In genomic region chr5:113041567-113042071, GRCm38 (mm10) we compare ENCODE assay signal across 8 mouse cellular contexts. TPM values are rescaled to one million over a fixed set of nuclear protein-coding genes. Genes with fewer than 3 reads are reported as not detected.
DNase-seq lines count a peak whose midpoint lies in the region; ATAC-seq and TF ChIP-seq lines count a peak whose summit lies in the region.
"Had no signal": no experiment of that assay in that cellular context is flagged by ENCODE, and none has a peak within 500 bp of the region (broad histone marks: within the 10 kb centered on the region; RNA-seq: fewer than 3 reads in every experiment).

No protein-coding gene starts in this region.

- peak; percentile 98 for DNase-seq in cerebellum, adult 9-10 months
- peak; percentile 18 for DNase-seq in forebrain, embryonic 10.5 days (ENCODE audit: extremely low spot score, low spot score)
- peak; percentile 73 to 80 for DNase-seq in layer of hippocampus, adult 2 months (ENCODE audit: low spot score in 2 of 2)
- peak; percentile 52 for DNase-seq in lung, postnatal 14 days
- peak; percentile 54 to 74 for DNase-seq in right cerebral cortex, adult 2 months (ENCODE audit: low spot score in 2 of 2)
- no peak for DNase-seq in spleen, postnatal 14 days (ENCODE audit: low spot score in 2 of 2)
- DNase-seq: liver, embryonic 13.5 days had no signal

- H3K27me3 ChIP-seq in forebrain, embryonic 10.5 days (ENCODE audit: poor library complexity, severe bottlenecking): no peaks in the 10 kb centered on the region
- H3K27me3 ChIP-seq in heart, embryonic 16.5 days (ENCODE audit: control insufficient read depth, insufficient read depth, low read length): no peaks in the 10 kb centered on the region
- H3K27me3 ChIP-seq: liver, embryonic 13.5 days had no signal

- 22% methylated on average over 5 of the region's 5 CpGs for WGBS in forebrain, embryonic 10.5 days
- 13% methylated on average over 5 of the region's 5 CpGs for WGBS in heart, embryonic 16.5 days

- H3K4me1 ChIP-seq in forebrain, embryonic 10.5 days: peaks cover 15% of the 10 kb centered on the region
- H3K4me1 ChIP-seq in heart, embryonic 16.5 days (ENCODE audit: control insufficient read depth, insufficient read depth, low read length): peaks cover 21% of the 10 kb centered on the region
- H3K4me1 ChIP-seq: liver, embryonic 13.5 days had no signal

- H3K9ac ChIP-seq in heart, embryonic 16.5 days (ENCODE audit: low read length): no peak overlapping the region
- H3K9ac ChIP-seq: liver, embryonic 13.5 days had no signal

- H3K36me3 ChIP-seq in forebrain, embryonic 10.5 days (replicated peaks): no peaks in the 10 kb centered on the region
- H3K36me3 ChIP-seq in heart, embryonic 16.5 days (ENCODE audit: control insufficient read depth, insufficient read depth): no peaks in the 10 kb centered on the region
- H3K36me3 ChIP-seq: liver, embryonic 13.5 days had no signal

- H3K27ac ChIP-seq in forebrain, embryonic 10.5 days: peak overlapping the region; percentile 13
- H3K27ac ChIP-seq in heart, embryonic 16.5 days (ENCODE audit: low read length): no peak overlapping the region
- peak overlapping the region; percentile 84 for H3K27ac ChIP-seq in layer of hippocampus, adult 2 months
- H3K27ac ChIP-seq: liver, embryonic 13.5 days had no signal

- no peak overlapping the region for H3K4me3 ChIP-seq in forebrain, embryonic 10.5 days
- H3K4me3 ChIP-seq in heart, embryonic 16.5 days (ENCODE audit: low read length): no peak overlapping the region
- H3K4me3 ChIP-seq in layer of hippocampus, adult 2 months: no peak overlapping the region
- H3K4me3 ChIP-seq: liver, embryonic 13.5 days had no signal

- no peak for TF ChIP-seq CTCF in layer of hippocampus, adult 2 months (conservative IDR thresholded peaks at IDR 0.05)

- no peaks in the 10 kb centered on the region for H3K9me3 ChIP-seq in forebrain, embryonic 10.5 days
- H3K9me3 ChIP-seq in heart, embryonic 16.5 days (replicated peaks; ENCODE audit: control insufficient read depth, low read length): 0 out of 2 replicates have a peak, but pooled peaks cover 2% of the 10 kb centered on the region
- H3K9me3 ChIP-seq: liver, embryonic 13.5 days had no signal

- no peak overlapping the region for H3K4me2 ChIP-seq in heart, embryonic 16.5 days (ENCODE audit: low read depth, low read length)
- H3K4me2 ChIP-seq: liver, embryonic 13.5 days had no signal

- ATAC-seq in heart, embryonic 16.5 days (replicated peaks; ENCODE audit: extremely low read depth, insufficient read depth, low FRiP score): peak; percentile 42; the same call in 1 of the 2 replicates

RNA-seq across cellular contexts. Expression of gene Grk3, which starts 26.0 kb away (rescaled TPM):
- polyA plus RNA-seq in forebrain, embryonic 10.5 days (2016; fragmentation: Nextera tagmentation; extraction: Ambion mirVana): 5.2 and 5.3 TPM in 2 replicates
- 21.7 and 23.9 TPM in 2 replicates for polyA plus RNA-seq in heart, embryonic 16.5 days (2015; fragmentation: Nextera tagmentation; extraction: Ambion mirVana)
- total RNA-seq in layer of hippocampus, adult 2 months (2021): 10 to 100 TPM; 80.3 to 84.6 TPM

RNA-seq across cellular contexts. Expression of gene Crybb2, which starts 28.3 kb away (rescaled TPM):
- not detected in 2 replicates for polyA plus RNA-seq in forebrain, embryonic 10.5 days (2016; fragmentation: Nextera tagmentation; extraction: Ambion mirVana)
- not detected in 2 replicates for polyA plus RNA-seq in heart, embryonic 16.5 days (2015; fragmentation: Nextera tagmentation; extraction: Ambion mirVana)
- not detected for total RNA-seq in layer of hippocampus, adult 2 months (2021)
- polyA plus RNA-seq: liver, embryonic 13.5 days had no signal

RNA-seq across cellular contexts. Expression of gene Crybb3, which starts 39.8 kb away (rescaled TPM):
- polyA plus RNA-seq in forebrain, embryonic 10.5 days (2016; fragmentation: Nextera tagmentation; extraction: Ambion mirVana): 1.0 TPM in 2 replicates
- 0.91 and 1.1 TPM in 2 replicates for polyA plus RNA-seq in heart, embryonic 16.5 days (2015; fragmentation: Nextera tagmentation; extraction: Ambion mirVana)
- 1 to 10 TPM; 3.8 to 4.2 TPM for total RNA-seq in layer of hippocampus, adult 2 months (2021)
- polyA plus RNA-seq: liver, embryonic 13.5 days had no signal

Comparison
In these comparisons a context has a peak if more than half of its experiments do, and no peak if none do; other contexts are left out.
1. DNase-seq: peak in cerebellum, adult 9-10 months (single experiment), forebrain, embryonic 10.5 days (single experiment), layer of hippocampus, adult 2 months (2 of 2), lung, postnatal 14 days (single experiment) and right cerebral cortex, adult 2 months (2 of 2); none in spleen, postnatal 14 days (0 of 2).